Mouse (Mus musculus) bone marrow macrophage, adult 2 months (primary cell): ENCODE data around the gene Atad5. TPM values are rescaled to one million over a fixed set of nuclear protein-coding genes. Genes with fewer than 3 reads are reported as not detected.

Source experiments
- H3K27ac ChIP-seq: 2 replicates; pipeline ENCODE4 v1.5.1; 2012; ENCODE audit warnings: low read depth, low read length; ENCODE audit not compliant: insufficient read depth
- H3K4me1 ChIP-seq: 2 replicates; pipeline ENCODE4 v1.6.1; 2012; ENCODE audit warnings: low read length; ENCODE audit not compliant: control insufficient read depth, insufficient read depth
- H3K4me3 ChIP-seq: 2 replicates; pipeline ENCODE4 v1.5.1; 2012; ENCODE audit warnings: mild to moderate bottlenecking, low read length, moderate library complexity; ENCODE audit not compliant: insufficient read depth
- CTCF ChIP-seq: IDR thresholded peaks from 2 replicates; pipeline ENCODE4 v1.5.1; 2012; ENCODE audit warnings: low read depth, mild to moderate bottlenecking, low read length, moderate library complexity
- POLR2A ChIP-seq: IDR thresholded peaks from 2 replicates; pipeline ENCODE4 v1.6.1; 2012; ENCODE audit warnings: mild to moderate bottlenecking, low read depth, low read length, borderline replicate concordance
- polyA plus RNA-seq: library from polyadenylated mRNA; stranded (reverse); fragments of >200 nt; gene quantifications from 2 replicates; pipeline ENCODE4 v1.2.4, GENCODE M21; 2012; ENCODE audit not compliant: missing spikeins, insufficient read depth, insufficient read length

Atad5 gene
- polyA plus RNA-seq, 1 experiment, result 6.6 TPM

DNA sequence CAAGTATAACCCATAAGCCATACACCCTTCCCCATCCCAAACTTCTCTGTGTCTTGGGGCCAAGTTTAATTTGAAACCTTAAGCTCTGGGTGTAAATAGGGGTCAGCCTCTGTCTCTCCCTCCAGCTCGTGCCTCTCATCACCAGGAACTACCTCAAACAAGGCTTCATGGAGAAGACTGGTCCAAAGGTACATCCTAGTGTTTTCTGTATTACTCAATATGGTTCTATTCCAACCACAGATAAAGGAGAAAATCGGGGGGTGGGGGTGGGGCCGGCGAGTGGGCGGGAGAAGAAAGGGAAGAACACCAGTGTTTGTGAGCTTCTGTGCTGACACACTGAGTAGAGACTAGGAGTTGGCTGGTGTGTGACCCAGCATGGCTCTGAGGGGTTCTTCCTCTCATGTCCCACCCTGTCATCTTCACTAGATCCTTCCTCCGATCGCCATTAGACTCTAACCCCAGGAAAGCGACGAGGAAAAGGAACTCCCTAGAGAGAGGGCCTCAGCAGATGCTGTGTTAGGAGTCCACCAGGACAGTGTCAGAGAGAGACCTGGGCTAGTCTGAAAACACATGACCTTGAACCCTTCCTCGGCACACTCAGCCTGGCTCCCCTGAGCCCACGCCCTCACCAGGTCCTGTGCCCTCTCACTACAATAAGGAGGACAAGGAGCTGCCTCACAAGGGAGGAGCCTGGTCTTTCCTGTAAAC is 84.9 kb downstream of the Atad5 start:
- H3K27ac ChIP-seq, result peak overlapping the region; percentile 40
- no peak for TF ChIP-seq CTCF
- TF ChIP-seq POLR2A, result no peak
- H3K4me3 ChIP-seq, result no peak overlapping the region
- peaks cover 89% of the 10 kb centered on the region for H3K4me1 ChIP-seq

DNA sequence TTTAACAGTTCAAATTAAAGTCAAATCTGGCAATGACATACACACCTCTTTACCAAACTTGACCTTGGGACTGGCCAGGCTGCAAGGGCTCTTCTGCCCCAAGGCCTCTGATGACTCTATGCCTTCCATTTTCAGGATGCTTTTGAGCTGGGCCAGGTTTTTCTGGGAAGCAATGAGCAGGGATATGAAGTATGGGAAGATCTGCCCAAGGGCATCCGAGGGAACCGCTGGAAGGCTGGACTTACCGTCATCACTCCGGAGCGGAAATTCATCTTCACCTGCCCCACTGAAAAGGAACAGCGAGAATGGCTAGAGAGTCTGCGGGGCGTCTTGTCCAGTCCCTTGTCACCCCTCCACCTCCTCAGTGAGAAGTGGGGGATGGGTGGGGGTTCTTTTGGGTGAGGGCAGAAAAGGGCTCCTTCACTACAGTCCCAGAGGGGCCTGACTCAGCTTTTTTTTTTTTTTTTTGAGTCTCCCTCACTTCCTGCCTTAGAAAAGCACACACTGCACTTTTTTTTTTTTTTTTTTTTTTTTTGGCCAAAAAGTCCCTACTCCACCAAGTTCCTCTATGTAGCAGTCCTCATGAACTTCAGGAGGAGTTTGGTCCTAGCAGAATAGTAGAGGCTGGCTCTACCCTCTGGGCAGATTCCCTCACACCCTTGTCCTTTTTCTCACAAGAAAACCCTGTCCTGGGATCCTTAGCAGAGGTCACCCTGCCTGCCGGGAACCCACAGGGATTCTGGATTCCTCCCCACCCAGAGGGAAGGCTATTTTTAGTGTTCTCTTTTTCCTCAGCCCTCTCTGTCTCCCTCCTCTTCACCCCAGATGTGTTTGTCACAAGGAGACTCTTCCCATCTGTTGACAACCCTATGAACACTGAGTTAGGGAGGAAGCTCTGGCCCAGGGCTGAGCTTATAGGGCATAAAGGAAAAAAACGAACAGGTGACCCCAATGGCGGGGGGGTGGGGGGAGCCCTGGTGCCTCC is 88.0 kb downstream of the Atad5 start:
- H3K27ac ChIP-seq, result peak overlapping the region; percentile 100
- TF ChIP-seq CTCF (no peak), POLR2A (no peak)
- H3K4me3 ChIP-seq, result no peak overlapping the region; the same call in 1 of the 2 replicates
- H3K4me1 ChIP-seq, result peaks cover 68% of the 10 kb centered on the region

DNA sequence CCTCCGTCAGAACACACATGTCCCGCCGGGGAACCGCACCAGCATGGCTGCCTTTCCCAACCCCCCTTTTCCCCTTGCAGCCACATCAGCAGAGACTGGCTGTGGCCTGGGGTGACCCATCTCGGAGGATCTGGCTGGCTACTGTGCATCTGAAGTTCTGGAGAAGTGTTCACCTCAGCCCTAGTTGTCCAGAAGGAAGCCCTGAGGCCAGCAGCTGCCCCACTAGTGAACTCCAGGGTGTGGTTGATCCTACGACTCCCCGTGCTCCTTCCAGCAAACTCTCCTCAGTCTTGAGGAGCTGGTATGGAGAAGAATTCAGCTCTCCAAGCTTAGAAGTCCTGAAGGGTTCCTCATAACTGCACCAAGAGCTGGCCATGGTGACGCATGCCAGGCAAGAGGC is 89.1 kb downstream of the Atad5 start:
- Histone ChIP-seq H3K27ac (peak overlapping the region; percentile 100), H3K4me3 (no peak overlapping the region), H3K4me1 (peaks cover 59% of the 10 kb centered on the region)
- TF ChIP-seq CTCF (no peak), POLR2A (no peak)

DNA sequence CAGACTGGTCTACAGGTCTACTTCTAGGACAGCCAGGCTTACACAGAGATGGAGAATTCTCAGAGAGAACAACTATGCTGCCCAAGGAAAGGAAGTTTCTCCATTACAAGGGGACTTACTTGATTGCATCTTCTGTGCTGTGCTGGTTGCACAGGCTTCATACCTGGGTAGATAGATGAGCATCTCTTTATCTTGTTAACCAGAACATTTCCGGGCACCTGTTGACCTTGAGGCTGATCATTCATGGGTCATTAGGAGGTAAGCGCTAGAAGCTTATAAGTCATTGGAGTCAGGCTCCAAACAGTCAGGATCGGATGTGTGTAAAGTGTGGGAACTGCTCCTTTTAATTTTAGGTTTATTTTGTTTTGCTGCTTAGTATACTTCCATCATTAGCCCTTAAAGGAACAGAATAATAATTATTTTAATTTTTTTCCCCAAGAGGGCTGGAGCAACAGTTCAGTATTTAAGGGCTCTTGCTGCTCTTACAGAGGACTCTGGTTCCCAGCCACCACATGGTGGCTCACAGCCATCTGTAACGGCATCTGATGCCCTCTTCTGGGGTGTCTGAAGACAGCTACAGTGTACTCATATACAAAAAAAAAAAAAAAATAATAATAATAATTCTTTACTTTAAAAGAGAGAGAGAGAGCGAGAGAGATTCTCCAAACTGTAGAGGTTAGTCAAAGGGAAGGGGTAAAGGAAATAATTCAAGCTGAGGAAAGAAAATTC is 92.0 kb downstream of the Atad5 start:
- H3K27ac ChIP-seq, result no peak overlapping the region
- H3K4me1 ChIP-seq, result peaks cover 39% of the 10 kb centered on the region
- no peak overlapping the region for H3K4me3 ChIP-seq
- TF ChIP-seq CTCF (peak; percentile 27; the same call in 1 of the 2 replicates), POLR2A (no peak)

DNA sequence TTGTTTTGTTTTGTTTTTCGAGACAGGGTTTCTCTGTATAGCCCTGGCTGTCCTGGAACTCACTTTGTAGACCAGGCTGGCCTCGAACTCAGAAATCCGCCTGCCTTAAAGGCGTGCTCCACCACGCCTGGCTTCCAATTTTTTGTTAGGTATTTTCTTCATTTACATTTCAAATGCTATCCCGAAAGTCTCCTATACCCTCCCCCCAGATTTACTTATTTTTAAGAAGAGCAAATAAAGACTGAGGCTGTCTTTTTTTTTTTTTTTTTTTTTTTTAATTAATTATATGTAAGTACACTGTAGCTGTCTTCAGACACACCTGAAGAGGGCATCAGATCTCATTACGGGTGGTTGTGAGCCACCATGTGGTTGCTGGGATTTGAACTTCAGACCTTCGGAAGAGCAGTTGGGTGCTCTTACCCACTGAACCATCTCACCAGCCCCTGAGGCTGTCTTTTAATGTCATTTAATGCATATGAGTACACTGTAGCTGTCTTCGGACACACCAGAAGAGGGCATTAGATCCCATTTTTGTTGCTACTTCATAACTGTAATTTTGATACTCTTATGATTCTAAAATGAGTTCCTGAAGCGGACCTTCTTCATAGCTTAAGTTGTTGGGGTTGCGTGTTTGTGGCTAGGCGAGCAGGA is 94.0 kb downstream of the Atad5 start:
- Histone ChIP-seq H3K4me3 (peak overlapping the region; percentile 43), H3K4me1 (peaks cover 25% of the 10 kb centered on the region), H3K27ac (peak overlapping the region; percentile 69)

DNA sequence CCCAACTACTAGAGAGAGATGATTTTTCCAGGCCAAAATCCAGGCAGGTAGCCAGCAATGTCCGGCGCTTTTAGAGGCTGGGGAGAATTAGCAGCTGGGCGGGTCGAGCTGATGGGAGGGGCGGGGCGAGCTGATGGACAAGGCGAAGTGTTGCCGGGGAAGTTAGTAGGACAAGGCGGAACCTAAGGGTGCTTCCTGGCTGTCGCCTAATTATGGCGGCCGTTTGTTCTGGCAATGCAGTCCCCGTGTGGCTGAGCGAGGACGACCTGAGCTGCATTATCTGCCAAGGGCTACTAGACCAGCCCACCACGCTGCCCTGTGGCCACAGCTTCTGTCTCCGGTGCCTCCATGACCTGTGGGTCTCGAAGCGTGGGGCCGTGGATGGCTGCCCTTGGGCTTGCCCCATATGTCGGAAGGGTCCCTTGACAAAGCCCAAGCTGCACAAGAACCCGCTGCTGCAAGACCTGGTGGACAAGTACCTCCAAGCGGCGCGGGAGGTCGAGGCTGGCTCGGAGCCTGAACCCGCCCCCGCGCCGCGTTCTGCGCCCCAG is 94.6 kb downstream of the Atad5 start, which contains the start of gene Rnf135:
Rnf135 (plus strand) TSS at position 147 of the 551 bp plus-strand sequence.
- TF ChIP-seq POLR2A (peak; percentile 43; the same call in 1 of the 2 replicates), CTCF (no peak)
- Histone ChIP-seq H3K4me3 (peak within 1 kb of the TSS; percentile 100), H3K27ac (peak within 1 kb of the TSS; percentile 87), H3K4me1 (peaks cover 19% of the 10 kb centered on the region)

DNA sequence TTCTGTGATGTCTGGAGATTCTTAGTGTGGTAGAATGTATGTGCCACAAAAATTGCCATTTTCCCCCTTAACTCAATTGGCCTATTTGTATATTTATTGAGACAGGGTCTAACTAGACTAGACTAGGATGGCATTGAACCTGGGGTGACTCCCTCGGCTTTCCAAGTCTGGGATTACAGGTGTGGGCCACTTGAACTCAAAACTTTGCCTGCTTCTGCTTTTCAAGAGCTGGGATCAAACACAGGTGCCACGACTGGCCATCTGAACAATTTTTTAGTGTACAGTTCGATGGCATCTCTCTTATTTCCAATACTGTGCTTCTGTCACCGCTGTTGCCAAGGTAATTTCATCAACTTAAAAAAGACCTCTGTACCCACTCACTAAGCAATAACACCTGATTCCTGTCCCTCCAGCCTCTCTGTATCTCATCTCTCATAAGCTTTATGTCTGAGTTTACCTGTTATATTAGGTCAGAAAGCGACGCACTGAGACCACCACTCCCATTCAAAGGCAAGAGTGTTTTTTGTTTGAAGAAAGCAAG is 95.4 kb downstream of the Atad5 start:
- Histone ChIP-seq H3K27ac (peak overlapping the region; percentile 30; the same call in 1 of the 2 replicates), H3K4me1 (peaks cover 16% of the 10 kb centered on the region), H3K4me3 (peak overlapping the region; percentile 100)
- TF ChIP-seq CTCF (no peak), POLR2A (no peak)

Other genes starting within 250 kb of the Atad5 start
- 24.1 and 29.9 TPM in 2 replicates for gene Utp6, start 127.0 kb upstream of the Atad5 start, polyA plus RNA-seq
- 40.8 and 52.0 TPM in 2 replicates for gene Suz12, start 96.3 kb upstream of the Atad5 start, polyA plus RNA-seq
- gene Crlf3, start 8.4 kb upstream of the Atad5 start, polyA plus RNA-seq, result 81.6 and 84.6 TPM in 2 replicates
- gene Tefm, start 52.8 kb downstream of the Atad5 start, polyA plus RNA-seq, result 7.7 and 12.4 TPM in 2 replicates
- gene Adap2, start 64.7 kb downstream of the Atad5 start, polyA plus RNA-seq, result 167 and 174 TPM in 2 replicates
- gene Rnf135, start 94.5 kb downstream of the Atad5 start, polyA plus RNA-seq, result 17.9 and 19.4 TPM in 2 replicates
- gene Rhot1, start 119.6 kb downstream of the Atad5 start, polyA plus RNA-seq, result 34.5 and 38.1 TPM in 2 replicates
- gene Rhbdl3, start 211.5 kb downstream of the Atad5 start, polyA plus RNA-seq, result 0.64 TPM in 1 of 2 replicates, not detected in the other